Mouse (Mus musculus) right cerebral cortex, adult 18-20 months (tissue): Measurements from ENCODE around the gene Ace3.
"Not testable (repeated sequence)": the region's sequence is repeated elsewhere in the genome, so short reads cannot be mapped to it uniquely, and the experiment has no call there.

Experiments used
- DNase-seq: peaks from one replicate; pipeline ENCODE4 v3.0.0; 2022; ENCODE audit warnings: mixed read lengths

The Ace3 gene

GRCm38 (mm10) chr11:105984452-105984851, 10.0 kb upstream of the Ace3 start:
- DNase-seq = no peak

DNA sequence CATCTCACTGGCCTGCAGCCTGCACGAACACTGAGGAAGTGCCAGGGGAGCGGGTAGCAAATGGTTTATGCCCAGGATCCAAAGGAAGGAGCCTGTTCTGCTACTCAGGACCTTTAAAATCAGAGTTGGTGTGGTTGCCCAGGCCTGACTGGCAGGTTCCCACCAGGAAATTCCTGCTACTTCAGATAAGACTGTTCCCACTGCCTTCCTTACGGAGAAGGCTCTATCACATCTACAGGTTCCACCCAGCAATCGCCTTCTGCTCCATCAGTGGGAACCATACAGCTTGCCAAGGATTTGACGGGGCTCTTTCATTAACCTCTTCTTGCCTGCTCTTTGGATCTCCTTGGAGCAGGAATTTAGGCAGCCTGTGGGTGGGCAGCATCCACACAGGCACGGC, 7.0 kb upstream of the Ace3 start:
- DNase-seq = no peak

DNA sequence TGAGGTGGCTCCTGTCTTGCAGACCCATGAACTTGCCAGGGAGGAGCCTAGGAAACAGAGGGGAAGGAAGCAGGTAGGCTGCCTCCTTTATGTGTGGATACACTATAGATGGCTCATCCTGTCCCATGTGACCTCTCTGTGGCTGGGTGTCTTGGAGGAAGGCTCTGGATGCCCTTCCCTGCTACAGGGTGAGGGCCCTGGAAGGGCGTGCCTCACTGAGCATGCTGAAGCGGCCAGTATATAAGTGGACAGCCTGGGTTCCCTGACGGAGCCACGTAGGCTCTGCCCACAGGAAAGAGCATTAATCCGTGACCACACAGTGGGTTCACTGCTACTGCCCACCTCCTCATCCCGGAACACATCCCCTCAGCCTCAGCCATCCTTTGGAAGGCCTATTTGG, 5.0 kb upstream of the Ace3 start:
- DNase-seq = no peak

DNA sequence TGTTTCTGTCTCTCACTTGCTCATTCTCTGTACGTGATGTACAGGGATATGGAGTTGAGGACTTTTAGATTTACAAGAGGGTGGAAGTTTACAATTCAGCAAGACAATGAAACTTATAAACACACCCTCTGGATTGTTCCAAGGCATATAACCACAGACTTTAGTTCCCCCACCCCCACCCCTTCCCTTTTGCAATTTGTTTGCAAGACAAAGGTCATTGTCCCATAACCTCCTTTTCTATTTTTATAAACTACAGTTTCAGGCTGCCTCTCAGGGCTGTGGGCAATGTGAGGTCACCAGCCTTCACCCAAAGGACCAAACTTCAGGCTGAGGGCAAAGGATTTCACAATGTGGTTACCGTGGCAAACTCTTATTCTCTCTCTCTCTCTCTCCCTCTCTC, 4.2 kb upstream of the Ace3 start:
- no peak for DNase-seq

DNA sequence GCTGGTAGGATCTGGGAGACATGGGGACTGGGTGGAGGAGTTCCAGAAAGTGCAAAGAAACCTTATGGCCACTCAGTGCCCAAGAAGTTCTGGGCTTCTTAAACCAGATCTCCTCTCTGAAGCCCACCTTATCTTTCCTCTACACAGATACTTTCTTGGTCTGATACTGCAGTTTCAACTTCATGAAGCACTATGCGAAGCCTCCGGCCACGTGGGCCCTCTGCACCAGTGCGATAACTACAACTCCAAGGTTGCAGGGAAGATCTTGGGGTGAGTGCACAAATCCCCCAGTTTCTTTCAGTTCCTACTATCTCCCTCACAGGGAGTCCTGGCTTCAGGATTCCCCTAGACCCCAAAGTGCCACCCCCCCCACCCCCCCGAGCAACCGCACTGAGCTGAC, 5.6 kb downstream of the Ace3 start:
- DNase-seq = no peak

DNA sequence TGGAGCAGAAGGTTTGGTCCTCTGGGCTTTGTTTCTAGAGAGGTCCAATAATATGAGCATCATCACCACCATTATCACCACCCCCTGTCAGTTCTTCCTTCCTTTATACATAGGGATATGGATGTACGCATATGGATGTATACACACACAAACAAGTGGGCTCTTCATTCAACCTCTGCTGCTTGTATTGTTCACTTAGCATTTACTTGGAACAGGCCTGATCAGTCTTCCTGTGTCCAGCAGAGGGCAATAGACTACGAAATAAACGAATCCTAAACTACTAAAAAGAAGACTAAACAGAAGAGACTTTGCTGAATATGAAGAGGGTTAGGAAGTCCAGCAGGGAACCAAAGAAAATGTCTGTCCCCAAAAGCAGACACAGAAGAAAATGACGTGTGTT, 7.2 kb downstream of the Ace3 start:
- peak; percentile 29 for DNase-seq

GRCm38 (mm10) chr11:106004576-106004975, 10.1 kb downstream of the Ace3 start:
- DNase-seq = no peak

DNA sequence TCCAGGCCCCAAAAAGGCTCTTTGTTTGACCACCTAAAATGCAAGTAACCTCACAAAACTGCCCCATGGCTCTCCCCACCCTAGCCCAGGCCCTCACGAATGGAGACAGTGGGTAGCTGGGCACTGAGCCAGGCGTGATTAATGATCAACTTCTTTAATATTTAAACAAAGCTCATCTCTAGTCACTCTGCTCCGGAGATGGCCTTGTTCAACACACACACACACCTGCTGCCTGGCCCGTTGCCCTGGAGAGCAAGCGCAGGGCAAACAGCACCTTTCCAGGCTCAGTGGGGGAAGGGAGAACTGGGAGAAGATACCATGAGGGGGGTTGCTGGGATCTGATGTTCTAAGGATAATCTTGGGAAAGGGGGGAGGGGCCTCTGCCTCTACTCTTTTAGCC, 11.5 kb downstream of the Ace3 start:
- no peak for DNase-seq

GRCm38 (mm10) chr11:106007821-106008220, 13.3 kb downstream of the Ace3 start, which contains the start of gene Kcnh6:
Gene Kcnh6, plus strand, starts transcription at chr11:106008124.
- DNase-seq = no peak

GRCm38 (mm10) chr11:106012711-106013110, 18.2 kb downstream of the Ace3 start:
- DNase-seq = no peak

GRCm38 (mm10) chr11:106013556-106014225, 19.2 kb downstream of the Ace3 start:
- peak; percentile 47 for DNase-seq

DNA sequence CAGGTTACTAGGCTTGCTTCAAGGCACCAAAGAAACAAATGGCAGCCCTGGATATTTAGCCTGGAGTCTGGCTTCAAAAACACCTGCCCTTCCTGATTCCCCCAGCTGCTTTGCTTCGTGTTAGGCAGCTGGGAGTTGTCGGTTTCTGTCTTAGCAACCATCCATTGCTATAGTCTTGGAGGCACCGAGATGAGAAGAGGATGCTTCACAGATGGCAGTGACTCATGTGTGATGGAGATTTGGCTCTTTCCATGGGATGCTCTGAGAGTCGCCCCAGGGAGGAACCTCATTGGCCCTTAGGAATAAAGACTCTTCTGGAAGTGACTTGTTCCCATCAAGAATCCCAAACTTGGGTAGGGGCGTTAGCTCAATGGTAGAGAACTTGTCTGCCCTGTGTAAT, 22.0 kb downstream of the Ace3 start:
- peak; percentile 34 for DNase-seq

- peak; percentile 72 for DNase-seq
These were observed 25.7 kb downstream of the Ace3 start for GRCm38 (mm10) chr11:106020051-106020763.

DNA sequence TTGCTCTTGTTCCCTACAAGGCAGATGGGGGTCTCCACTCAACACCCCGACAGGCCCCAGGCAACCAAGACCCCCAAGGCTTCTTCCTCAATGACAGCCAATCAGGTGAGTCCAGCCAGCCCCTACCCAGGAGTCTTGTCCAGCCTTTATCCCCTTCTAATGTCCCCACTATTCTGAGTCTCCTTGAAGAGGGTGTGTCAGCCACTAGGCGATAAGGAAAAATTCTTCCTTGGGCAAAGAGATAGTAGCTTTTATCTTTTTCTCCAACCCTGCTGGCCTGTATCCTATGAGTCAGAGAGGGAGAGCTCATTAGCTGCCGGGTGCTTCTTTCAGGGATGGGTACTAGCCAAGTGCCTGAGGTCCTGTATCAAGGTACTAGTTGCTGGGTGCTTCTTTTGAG, 31.3 kb downstream of the Ace3 start:
- DNase-seq = no peak

- DNase-seq = peak; percentile 58
These were observed 32.1 kb downstream of the Ace3 start for GRCm38 (mm10) chr11:106026465-106027151.

- no peak for DNase-seq
These were observed 33.1 kb downstream of the Ace3 start for GRCm38 (mm10) chr11:106027607-106028006.

GRCm38 (mm10) chr11:106032074-106032473, 37.6 kb downstream of the Ace3 start:
- DNase-seq = not testable (repeated sequence)

DNA sequence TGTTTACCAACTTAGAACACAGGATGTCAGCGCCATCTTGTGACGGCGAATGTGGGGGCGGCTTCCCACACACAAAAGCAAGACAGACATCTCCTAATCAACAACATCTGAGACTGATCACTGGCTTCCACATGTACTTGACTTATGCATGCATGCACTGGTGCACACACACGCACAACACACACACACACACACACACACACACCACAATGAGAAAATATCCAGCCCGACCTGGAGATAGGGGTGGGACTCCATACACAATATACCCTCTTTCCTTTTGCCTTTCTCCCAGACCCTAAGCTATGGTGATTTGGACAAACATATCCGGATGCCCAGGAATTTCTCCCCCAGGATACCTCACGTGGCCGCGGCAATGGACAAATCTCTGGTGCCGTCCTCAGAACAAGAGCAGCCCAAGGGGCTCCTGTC, 39.0 kb downstream of the Ace3 start:
- no peak for DNase-seq

GRCm38 (mm10) chr11:106034986-106035385, 40.5 kb downstream of the Ace3 start:
- DNase-seq = no peak

DNA sequence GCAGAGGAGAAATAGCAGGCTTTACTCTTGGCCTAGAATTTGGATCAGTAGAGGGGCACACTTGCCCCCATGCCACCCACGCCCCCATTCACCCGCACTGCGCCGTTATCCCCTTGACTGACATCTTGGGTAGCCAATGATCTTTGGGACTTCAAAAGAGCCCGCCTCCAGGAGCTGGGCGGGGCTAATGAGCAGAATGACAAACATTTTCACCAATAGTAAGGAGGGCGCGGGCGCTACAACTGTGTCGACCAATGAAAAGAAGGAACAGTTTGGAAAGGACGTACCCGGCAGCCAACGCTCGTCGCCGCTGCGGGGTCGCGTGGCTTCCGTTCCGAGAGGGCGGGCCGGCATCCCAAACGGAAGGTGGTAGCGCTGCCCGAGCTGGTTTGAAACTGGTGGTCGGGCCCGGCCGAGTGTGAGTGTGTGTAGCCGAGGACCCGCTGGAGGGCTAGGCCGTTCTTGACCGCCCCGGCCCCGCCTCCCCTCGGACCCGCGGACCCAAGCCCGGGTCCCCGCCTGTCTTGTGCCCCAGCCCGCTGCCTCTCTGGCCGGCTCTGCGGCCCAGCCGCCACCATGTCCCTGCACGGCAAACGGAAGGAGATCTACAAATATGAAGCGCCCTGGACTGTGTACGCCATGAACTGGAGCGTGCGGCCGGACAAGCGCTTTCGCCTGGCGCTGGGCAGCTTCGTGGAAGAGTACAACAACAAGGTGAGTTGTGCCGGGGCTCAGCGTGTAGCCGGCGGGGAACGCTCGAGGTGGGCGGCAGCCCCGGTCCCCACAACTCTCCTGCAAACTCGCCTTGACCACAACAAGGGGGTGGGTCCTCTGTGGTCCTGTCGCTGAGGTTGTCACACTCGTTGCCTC, 42.3 kb downstream of the Ace3 start, which contains the start of gene Dcaf7:
TSS of gene Dcaf7 (plus strand) at position 325 of the 870 bp plus-strand sequence.
- DNase-seq = peak; percentile 98

- peak; percentile 56 for DNase-seq
These were observed 42.9 kb downstream of the Ace3 start for GRCm38 (mm10) chr11:106037418-106037751.

GRCm38 (mm10) chr11:106044349-106044748, 49.9 kb downstream of the Ace3 start:
- no peak for DNase-seq

DNA sequence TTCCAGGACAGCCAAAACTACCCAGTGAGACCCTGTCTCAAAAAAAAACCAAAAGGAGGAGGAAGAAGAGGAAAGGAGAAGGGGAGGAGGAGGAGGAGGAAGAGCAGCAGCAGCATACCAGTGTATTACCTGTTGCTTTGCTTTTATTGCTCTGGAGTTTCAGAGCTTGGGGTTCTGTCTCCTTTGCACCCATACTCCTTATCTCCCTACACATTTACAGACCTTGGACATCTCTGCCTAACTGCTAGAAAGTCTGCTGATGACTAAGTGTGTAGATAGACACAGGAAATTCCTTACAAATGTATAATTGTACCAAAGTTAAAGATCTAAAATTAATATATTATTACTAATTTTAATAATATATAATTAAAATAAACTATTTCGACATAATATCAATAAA, 50.8 kb downstream of the Ace3 start:
- DNase-seq = no peak
